Mouse (Mus musculus) ES-E14 (cell line): Measurements from ENCODE around the gene Fuca1.
"Not testable (repeated sequence)": the region's sequence is repeated elsewhere in the genome, so short reads cannot be mapped to it uniquely, and the experiment has no call there.

Experiments
- CHD2 ChIP-seq: IDR thresholded peaks from 2 replicates; pipeline ENCODE4 v1.6.1; 2014; ENCODE audit warnings: mild to moderate bottlenecking, low read depth, low read length, inconsistent platforms
- HCFC1 ChIP-seq: IDR thresholded peaks from 2 replicates; pipeline ENCODE4 v1.6.1; 2012; ENCODE audit warnings: low read length, inconsistent platforms, borderline replicate concordance; ENCODE audit not compliant: insufficient read depth
- MAFK ChIP-seq: IDR thresholded peaks from 2 replicates; pipeline ENCODE4 v1.6.1; 2014; ENCODE audit warnings: mild to moderate bottlenecking, low read depth, low read length, inconsistent platforms; ENCODE audit not compliant: insufficient read depth
- ZC3H11A ChIP-seq: IDR thresholded peaks from 2 replicates; pipeline ENCODE4 v1.6.1; 2012; ENCODE audit warnings: low read depth, mild to moderate bottlenecking, inconsistent platforms, low read length, borderline replicate concordance
- ZNF384 ChIP-seq: IDR thresholded peaks from 2 replicates; pipeline ENCODE4 v1.6.1; 2012; ENCODE audit warnings: low read depth, low read length, inconsistent platforms

DNA sequence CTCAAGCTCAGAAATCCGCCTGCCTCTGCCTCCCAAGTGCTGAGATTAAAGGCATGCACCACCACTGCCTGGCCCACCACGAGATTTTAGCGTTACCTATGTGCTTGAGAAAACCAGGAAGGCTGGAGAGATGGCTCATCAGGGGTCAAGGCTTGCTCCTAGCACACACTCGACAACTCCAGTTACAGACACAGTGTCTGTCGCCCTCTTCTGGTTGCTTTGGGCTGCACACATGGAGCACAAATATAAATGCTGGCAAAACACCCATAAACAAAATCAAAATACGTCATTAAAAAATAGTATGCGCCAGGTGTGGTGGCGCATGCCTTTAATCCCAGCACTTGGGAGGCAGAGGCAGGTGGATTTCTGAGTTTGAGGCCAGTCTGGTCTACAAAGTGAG, 20.5 kb downstream of the Fuca1 start:
- TF ChIP-seq ZNF384, ZC3H11A, MAFK, CHD2, HCFC1: not testable (repeated sequence)
